Mouse (Mus musculus) gastrocnemius, postnatal 25 days (tissue): ENCODE measurements around the gene Gm21962. TPM values are rescaled to one million over a fixed set of nuclear protein-coding genes. Genes with fewer than 3 reads are reported as not detected.
"Not testable (repeated sequence)": the region's sequence is repeated elsewhere in the genome, so short reads cannot be mapped to it uniquely, and the experiment has no call there.

ENCODE experiments used
- DNase-seq: peaks from one replicate; pipeline ENCODE4 v3.0.0; 2022
- long read RNA-seq, 2 experiments: library from polyadenylated mRNA; stranded (forward); transcript quantifications; one replicate each; pipeline ENCODE4 v2.0.0; 2021
- total RNA-seq, 2 experiments: library from RNA; stranded (reverse); gene quantifications; 1 replicate in 1 of 2; 2 replicates in 1 of 2; pipeline ENCODE4 v1.2.3; 2021

The Gm21962 gene
- not detected for total RNA-seq
- long read RNA-seq, experiment 1 = 0 reads
- long read RNA-seq, experiment 2 = 0 reads

- DNase-seq = not testable (repeated sequence)
These were observed at the start of gene Gm21962 for GRCm38 (mm10) chr3:137671224-137671623. Gene Gm21962, plus strand, starts transcription at chr3:137671524.

GRCm38 (mm10) chr3:137622091-137622490 lies 49.2 kb upstream of the Gm21962 start:
- no peak for DNase-seq

- no peak for DNase-seq
These were observed 48.3 kb upstream of the Gm21962 start for GRCm38 (mm10) chr3:137622895-137623580.

- DNase-seq = peak; percentile 86
These were observed 47.6 kb upstream of the Gm21962 start for GRCm38 (mm10) chr3:137623581-137624362.

DNA sequence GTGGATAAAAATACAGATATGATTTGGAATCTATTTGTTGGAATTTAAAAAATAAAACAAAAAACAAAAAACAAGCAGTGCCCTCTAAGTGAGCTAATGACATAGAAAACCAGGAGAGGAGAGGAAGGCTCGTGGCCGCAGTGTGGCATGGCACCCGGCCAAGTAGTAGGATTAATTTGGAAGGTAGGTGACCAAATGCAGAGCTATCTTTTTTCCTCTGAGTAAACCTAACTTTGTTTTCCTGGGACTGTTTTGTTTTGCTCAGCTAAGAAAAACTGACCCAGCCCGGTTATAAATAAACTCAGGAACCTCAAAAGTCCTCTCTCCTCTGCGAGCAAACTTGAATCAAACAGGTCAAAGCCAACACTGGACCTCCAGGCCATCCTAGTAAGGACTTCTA lies 46.3 kb upstream of the Gm21962 start:
- peak; percentile 19 for DNase-seq

GRCm38 (mm10) chr3:137633726-137634125 lies 37.6 kb upstream of the Gm21962 start:
- DNase-seq = no peak

DNA sequence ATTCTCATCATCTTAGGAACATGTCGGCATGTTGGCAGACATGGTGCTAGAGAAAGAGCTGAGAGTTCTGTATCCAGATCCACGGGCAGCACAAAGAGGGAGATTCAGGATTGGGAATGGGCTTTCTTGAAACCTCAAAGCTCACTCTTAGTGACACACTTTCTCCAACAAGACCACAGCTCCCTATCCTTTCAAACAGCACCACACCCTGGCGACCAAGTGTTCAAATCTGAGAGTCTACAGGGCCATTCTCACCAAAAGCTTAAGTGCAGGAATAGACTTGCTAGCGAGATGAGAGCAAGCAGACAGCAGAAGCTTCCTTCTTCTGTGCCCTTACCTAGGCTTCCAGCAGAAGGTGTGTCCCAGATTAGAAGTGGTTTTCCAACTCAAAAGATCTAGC lies 34.8 kb upstream of the Gm21962 start:
- no peak for DNase-seq

DNA sequence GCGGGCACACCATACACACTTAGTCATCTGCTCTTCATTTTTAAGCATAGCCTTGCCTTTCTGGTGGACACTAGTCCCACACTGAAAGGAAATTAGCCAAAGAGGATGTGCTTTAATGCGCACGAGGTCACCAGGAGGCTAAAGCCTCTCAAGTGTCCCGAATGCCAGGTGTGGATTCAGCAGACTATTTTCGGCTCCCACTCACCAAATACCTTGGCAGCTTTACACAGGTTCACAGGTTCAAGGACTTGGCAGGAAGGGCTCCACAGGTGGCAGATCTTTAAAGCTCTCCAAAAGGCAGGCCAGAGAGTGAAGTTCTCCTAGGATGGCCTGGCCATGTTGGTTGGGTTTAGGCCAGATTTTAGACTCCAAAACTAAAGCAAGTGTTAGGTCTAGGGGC lies 30.1 kb upstream of the Gm21962 start:
- peak; percentile 64 for DNase-seq

DNA sequence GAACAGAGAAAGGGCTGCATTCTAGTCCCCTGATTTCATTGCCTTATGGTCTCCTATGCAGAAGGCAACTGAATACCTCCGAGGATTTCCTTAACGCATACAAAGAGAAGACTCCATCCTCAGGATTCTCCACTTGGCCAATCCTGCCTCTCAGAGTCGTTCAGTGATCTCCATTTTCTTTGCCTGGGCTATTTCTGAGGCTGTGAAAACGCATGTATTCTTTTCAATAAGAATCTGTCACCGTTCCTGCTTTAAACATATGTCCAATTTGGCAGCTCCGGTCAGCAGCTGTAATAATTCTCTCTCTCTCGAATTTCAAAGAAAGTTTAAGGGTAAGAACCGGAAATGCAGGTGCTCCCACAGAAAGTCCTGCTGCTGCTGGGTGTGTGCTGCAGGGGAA lies 29.2 kb upstream of the Gm21962 start:
- DNase-seq = no peak

- DNase-seq = no peak
These were observed 28.8 kb upstream of the Gm21962 start for GRCm38 (mm10) chr3:137642568-137642967.

DNA sequence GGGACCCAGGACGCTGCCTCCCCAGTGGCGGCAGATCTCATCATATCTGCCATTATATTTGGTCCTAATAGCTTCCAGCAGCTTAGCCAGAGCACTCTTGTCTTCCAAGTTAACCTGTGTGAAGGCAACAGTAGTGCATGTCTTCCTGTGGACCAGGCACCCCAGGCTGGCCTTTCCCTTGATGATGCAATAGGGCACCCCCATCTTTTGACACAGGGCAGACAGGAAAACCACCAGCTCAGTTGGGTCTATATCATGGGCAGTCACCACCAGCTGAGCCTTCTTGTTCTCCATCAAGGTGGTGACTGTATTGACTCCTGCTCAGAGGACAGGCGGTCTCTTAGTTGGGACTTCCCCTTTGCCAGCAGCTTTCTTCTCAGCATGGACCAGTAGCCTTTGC lies 27.2 kb upstream of the Gm21962 start:
- no peak for DNase-seq

DNA sequence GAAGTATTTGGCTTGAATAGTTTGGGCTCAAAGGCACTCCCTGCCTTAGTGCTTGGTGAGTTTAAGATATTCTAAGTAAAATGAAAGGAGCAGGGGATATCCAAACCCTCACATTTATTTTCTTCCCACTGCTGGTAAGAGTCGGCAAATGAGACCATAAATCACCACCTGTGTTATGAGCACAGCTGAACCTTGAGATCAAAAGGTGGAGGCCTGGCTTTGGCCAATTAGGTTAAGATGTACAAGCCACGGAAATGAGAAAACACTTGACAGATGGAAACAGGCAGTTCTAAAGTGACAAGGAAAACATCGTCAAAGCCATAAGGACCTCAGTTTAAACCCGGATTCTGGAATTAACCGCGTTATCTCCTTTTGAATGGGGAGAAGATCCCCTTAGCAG lies 26.4 kb upstream of the Gm21962 start:
- DNase-seq = no peak

GRCm38 (mm10) chr3:137647427-137648100 lies 23.8 kb upstream of the Gm21962 start:
- no peak for DNase-seq

DNA sequence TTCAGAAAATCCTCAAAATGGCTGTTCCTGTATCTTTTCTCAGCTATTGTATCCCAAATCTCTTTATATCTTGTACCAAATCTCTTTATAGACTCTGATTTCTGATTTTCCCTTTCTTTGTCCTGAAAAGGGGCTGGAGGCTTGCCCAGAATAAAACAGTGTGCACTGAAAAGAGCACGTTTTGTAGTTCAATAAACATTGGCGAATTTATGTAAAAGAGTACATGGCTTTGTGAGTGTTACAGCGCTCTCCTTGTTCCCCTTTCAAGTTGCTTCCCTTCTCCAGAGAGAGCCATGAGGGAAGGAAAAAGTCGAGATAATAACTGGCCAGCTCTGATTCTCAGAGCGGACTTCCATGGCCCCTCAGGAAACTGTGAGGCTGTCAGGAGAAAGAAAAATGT lies 22.2 kb upstream of the Gm21962 start:
- no peak for DNase-seq

DNA sequence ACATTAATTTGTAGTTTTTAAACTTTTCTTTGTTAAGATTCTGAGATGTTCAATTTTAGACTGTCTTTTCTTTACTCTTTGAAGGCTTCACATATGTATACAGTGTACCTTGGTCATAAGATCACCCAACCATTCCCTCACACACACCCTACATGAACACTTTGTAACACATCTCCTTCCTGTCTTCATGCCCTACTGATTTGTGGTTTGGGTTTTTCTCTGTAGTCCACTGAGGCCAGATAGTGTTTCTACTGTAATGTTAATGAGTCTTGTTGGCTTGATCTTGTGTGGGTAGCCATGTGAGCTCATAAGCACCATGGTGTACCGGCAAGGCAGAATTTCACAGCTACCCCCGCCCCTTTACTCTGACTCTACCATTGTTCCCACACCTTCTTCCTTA lies 18.5 kb upstream of the Gm21962 start:
- no peak for DNase-seq

GRCm38 (mm10) chr3:137680923-137681322 lies 9.6 kb downstream of the Gm21962 start:
- peak; percentile 68 for DNase-seq

DNA sequence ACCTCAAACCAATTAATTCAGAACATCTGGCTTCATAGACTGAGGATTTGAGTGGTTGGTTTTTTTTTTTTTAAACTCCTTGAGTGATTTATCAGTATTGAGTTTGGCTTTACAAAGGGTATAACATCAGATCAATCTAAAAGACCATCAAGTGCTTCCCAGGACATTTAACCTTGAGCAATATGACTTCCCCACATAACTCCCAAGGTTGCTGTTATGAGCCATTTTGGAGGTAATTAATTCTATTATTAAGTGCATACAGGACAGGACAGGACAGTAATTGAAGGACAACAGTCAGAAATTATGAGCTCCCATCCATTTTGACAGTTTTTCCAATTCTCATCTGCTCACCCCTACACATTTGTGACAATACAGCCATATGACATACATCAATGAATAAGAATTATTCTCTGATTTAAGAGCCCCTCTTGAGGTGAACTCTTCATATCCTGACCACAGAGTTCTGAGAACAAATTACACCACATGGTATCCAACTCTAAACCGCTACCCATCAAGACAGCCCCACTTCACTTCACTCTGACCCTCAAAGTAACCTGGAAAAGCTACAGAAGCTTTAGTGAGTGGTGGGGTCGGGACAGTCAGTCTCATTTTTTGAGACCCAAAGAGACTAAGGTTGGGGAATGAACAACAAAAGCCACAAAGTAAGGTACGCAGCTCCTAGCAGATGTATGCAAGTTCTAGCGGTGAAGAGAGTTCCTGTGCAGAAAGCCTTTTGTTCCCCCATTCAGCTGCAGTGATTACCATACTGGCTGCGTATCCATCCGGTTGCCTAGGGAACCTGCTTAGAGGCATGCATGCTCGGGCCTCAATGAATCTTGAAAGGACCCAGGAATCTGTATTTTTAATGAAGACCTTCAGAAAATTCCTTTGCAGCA lies 11.8 kb downstream of the Gm21962 start:
- no peak for DNase-seq

DNA sequence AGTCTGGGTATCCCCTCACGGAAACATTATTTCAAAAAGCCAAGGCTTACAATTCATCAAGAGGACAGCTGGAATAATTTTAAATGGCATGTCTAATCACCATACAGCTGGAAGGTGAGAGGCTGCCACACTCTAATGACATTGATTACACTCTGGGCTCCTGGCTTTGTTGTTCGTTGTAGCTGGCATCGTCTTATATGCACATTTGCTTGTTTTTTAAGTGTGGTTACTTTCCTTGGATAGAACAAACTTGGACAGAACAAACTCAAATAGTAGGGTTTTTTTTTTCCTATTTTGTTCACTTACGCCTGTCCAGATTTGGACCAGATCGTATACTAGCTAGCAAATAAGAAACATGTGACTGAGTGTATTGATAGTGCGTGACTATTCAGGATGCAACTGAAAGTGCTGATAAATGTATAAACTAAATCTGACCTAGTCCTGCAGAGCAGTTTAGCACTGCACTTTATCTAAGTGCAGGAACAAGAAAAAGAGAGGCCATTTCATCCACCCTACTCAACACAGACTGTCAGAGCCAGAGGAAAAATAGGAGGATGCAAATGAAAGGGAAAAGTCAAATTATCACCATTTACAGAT lies 12.6 kb downstream of the Gm21962 start:
- DNase-seq = no peak

- DNase-seq = no peak
These were observed 15.6 kb downstream of the Gm21962 start for GRCm38 (mm10) chr3:137686932-137687331.

DNA sequence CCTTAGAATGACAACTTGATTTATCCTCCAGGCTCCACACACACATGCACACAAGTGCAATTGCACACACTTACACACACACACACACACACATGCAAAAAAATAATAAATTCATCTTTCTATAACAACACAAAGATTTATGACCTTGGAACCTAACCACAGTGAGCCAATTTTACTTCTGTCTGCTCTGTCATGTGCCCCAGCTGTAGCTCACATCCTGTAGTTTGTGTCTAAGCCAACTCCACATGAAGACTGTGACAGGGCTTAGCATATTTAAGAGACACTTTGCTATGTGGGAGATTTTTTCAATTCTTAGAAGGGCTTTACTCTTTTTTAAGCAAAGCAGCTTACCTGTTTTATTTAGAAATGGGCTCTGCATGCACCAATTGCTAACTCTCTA lies 20.2 kb downstream of the Gm21962 start:
- no peak for DNase-seq

DNA sequence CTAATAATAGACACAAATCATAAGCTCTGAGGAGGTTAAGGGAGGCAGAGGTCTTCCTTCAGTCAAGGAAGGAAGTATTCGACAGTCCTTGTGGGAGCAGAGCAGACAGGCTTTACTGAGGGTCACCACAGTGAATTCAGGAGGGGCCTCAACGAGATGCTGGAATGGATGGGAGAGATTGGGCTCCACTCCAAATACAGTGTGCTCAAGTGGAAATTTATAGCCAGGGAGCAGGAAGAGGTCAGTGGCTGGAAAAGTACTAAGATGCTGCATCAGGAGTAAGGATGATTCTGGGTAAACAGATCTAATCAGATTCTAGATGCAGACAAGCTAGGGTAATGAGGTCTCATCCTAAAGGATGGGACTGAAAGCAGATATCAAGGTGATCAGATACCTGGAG lies 44.6 kb downstream of the Gm21962 start:
- peak; percentile 13 for DNase-seq
